Mouse (Mus musculus): ENCODE measurements around the gene Pofut2. TPM values are rescaled to one million over a fixed set of nuclear protein-coding genes. Genes with fewer than 3 reads are reported as not detected.

Pofut2 gene
- 10 to 100 TPM; 32.0 to 38.4 TPM for total RNA-seq (2023)

GRCm38 (mm10) chr10:77258704-77259621 is at the start of gene Pofut2:
TSS of gene Pofut2 (plus strand) at chr10:77259218.

Other genes with a start within 250 kb of the Pofut2 start
- 10 to 100 TPM; 20.2 to 21.5 TPM for gene Slc19a1, start 227.0 kb upstream of the Pofut2 start, total RNA-seq (2023)
- under 1 TPM; 0.44 to 0.61 TPM for gene Col18a1, start 92.7 kb upstream of the Pofut2 start, total RNA-seq (2023)
- gene Adarb1, start 159.1 kb downstream of the Pofut2 start, total RNA-seq (2023) = 1 to 10 TPM; 2.3 to 2.8 TPM